Mouse (Mus musculus): ENCODE data around the gene Brd4. TPM values are rescaled to one million over a fixed set of nuclear protein-coding genes. Genes with fewer than 3 reads are reported as not detected.

Gene Brd4
- polyA plus RNA-seq, 2 experiments: 15.0 to 26.4 TPM

DNA sequence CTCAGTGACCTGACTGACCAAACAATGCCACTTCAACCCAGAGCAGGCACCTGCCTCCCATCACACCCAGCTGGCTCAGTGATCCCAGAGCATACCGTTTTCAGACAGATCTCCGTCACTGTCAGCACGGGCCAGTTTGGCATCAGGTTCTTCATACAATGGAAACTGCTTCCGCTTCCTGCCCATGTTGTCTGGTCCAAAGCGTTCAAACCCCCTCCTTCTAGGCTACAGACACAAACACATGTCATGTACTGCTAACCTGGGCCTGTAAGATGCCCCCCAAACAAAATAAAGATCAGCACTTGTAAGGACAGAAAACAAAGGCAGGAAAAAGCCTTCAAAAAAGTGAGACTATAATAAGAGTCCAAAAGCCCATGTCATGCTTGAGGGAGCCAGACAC is 31.0 kb upstream of the Brd4 start:
- no peak overlapping the region for H3K9ac ChIP-seq (replicated peaks)
- TF ChIP-seq CTCF (IDR thresholded peaks at IDR 0.05; ENCODE audit: low read depth) (no peak), EP300 (IDR thresholded peaks at IDR 0.05; ENCODE audit: low read depth) (no peak)
- no peak overlapping the region for H3K4me3 ChIP-seq (ENCODE audit: insufficient read depth in 1 of 2, low read depth in 2 of 2, low read length in 2 of 2)
- ATAC-seq (ENCODE audit: insufficient read depth) (no peak), DNase-seq (ENCODE audit: low read depth in 3 of 3, low spot score in 3 of 3) (no peak)
- WGBS (ENCODE audit: insufficient replicate concordance): 89% methylated on average over 5 of the region's 5 CpGs
- no peak overlapping the region for H3K27ac ChIP-seq
- no peaks in the 10 kb centered on the region for H3K27me3 ChIP-seq (ENCODE audit: control insufficient read depth, insufficient read depth, low read length)
- H3K36me3 ChIP-seq (replicated peaks; ENCODE audit: control insufficient read depth, insufficient read depth, low read depth): peaks cover 78% of the 10 kb centered on the region
- H3K4me1 ChIP-seq (replicated peaks; ENCODE audit: control insufficient read depth in 2 of 2, insufficient read depth in 2 of 2, low read length in 1 of 2): peaks cover 0 to 5% of the 10 kb centered on the region in 2 experiments; a peak in 2 of 4 replicates
- H3K9me3 ChIP-seq (ENCODE audit: control insufficient read depth, low read length): no peaks in the 10 kb centered on the region
- no peak overlapping the region for H3K4me2 ChIP-seq (ENCODE audit: low read depth)

DNA sequence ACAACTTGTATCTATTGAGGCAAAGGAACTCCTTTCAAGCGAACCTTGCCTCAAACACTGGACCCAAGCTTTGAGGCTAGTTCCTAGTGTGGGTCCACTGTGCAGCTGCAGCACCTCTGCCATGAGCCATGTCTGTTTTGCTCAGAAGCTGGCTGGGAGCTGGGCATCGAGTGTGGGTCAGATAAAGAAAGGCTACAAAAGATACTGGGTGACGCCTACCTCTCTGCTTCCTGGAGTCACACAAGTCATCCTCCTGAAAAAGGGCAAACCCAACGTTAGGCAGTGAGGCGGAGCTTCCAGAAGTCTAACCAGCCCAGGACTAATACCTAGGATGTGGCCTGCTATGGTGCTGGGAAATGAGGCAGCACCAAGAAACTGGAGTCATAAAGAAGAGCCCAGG is 29.4 kb upstream of the Brd4 start:
- Histone ChIP-seq H3K9ac (replicated peaks) (no peak overlapping the region), H3K27me3 (ENCODE audit: control insufficient read depth, insufficient read depth, low read length) (no peaks in the 10 kb centered on the region), H3K27ac (no peak overlapping the region), H3K36me3 (replicated peaks; ENCODE audit: control insufficient read depth, insufficient read depth, low read depth) (peaks cover 95% of the 10 kb centered on the region), H3K9me3 (ENCODE audit: control insufficient read depth, low read length) (no peaks in the 10 kb centered on the region), H3K4me2 (ENCODE audit: low read depth) (no peak overlapping the region), H3K4me1 (replicated peaks; ENCODE audit: control insufficient read depth in 2 of 2, insufficient read depth in 2 of 2, low read length in 1 of 2) (no peaks in the 10 kb centered on the region; a peak in 1 of 4 replicates), H3K4me3 (ENCODE audit: insufficient read depth in 1 of 2, low read depth in 2 of 2, low read length in 2 of 2) (no peak overlapping the region)
- ATAC-seq (ENCODE audit: insufficient read depth) (peak; percentile 61), DNase-seq (ENCODE audit: low read depth in 3 of 3, low spot score in 3 of 3) (no peak)
- TF ChIP-seq EP300 (IDR thresholded peaks at IDR 0.05; ENCODE audit: low read depth): no peak
- no peak for TF ChIP-seq CTCF (IDR thresholded peaks at IDR 0.05; ENCODE audit: low read depth)
- WGBS (ENCODE audit: insufficient replicate concordance): 37% methylated on average over 5 of the region's 5 CpGs

DNA sequence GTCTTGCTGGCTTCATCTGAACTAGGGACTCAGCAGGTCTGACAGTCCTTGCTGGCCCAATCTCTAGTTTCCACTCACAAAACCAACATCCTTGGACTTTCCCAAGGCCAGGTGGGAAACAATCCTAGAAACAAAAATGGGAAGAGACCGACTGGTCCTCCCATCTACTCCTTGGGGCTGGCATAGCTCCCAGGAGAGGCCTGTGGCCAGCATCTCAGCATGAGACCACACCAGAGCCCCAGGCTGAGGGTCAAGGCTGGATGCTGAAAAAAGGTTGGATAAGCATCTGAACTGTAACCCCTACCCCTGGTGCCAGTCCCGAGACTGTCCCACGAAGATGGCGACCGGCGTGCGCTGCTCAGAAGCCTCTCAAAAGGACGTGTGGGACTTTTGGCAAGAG is 28.3 kb upstream of the Brd4 start:
- DNase-seq (ENCODE audit: low read depth in 3 of 3, low spot score in 3 of 3) (no peak), ATAC-seq (ENCODE audit: insufficient read depth) (no peak)
- Histone ChIP-seq H3K4me3 (ENCODE audit: insufficient read depth in 1 of 2, low read depth in 2 of 2, low read length in 2 of 2) (no peak overlapping the region), H3K4me2 (ENCODE audit: low read depth) (no peak overlapping the region), H3K27me3 (ENCODE audit: control insufficient read depth, insufficient read depth, low read length) (no peaks in the 10 kb centered on the region), H3K36me3 (replicated peaks; ENCODE audit: control insufficient read depth, insufficient read depth, low read depth) (peaks cover 98% of the 10 kb centered on the region), H3K9me3 (ENCODE audit: control insufficient read depth, low read length) (no peaks in the 10 kb centered on the region), H3K4me1 (replicated peaks; ENCODE audit: control insufficient read depth in 2 of 2, insufficient read depth in 2 of 2, low read length in 1 of 2) (peaks cover 3 to 5% of the 10 kb centered on the region in 2 experiments; a peak in 3 of 4 replicates), H3K9ac (replicated peaks) (no peak overlapping the region), H3K27ac (no peak overlapping the region)
- TF ChIP-seq CTCF (IDR thresholded peaks at IDR 0.05; ENCODE audit: low read depth) (no peak), EP300 (IDR thresholded peaks at IDR 0.05; ENCODE audit: low read depth) (no peak)
- 84% methylated on average over 8 of the region's 8 CpGs for WGBS (ENCODE audit: insufficient replicate concordance)

DNA sequence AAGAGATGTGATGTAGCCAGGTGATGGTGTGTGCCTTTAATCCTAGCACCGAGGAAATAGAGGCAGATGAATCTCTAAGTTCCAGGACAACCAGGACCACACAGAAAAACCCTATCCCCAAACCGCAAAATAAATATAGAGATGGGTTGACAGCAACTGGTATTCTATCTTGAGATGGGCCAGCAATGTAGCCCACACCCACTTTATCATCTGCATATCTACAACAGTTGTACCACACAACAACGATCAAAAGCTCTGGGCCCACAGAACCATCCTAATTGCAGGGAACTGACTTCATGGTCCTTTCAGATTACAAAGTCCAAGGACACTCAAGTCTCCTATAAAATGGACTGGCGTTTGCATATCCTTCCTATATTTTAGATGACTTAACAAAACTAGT is 23.4 kb upstream of the Brd4 start:
- TF ChIP-seq CTCF (IDR thresholded peaks at IDR 0.05; ENCODE audit: low read depth) (no peak), EP300 (IDR thresholded peaks at IDR 0.05; ENCODE audit: low read depth) (0 out of 2 replicates have a peak, but pooled peaks have one; percentile 7)
- no peak for DNase-seq (ENCODE audit: low read depth in 3 of 3, low spot score in 3 of 3)
- 24% methylated on average over 4 of the region's 4 CpGs for WGBS (ENCODE audit: insufficient replicate concordance)
- peak overlapping the region; percentile 11; the same call in 1 of the 2 replicates for H3K4me2 ChIP-seq (ENCODE audit: low read depth)
- peak; percentile 41; the same call in 1 of the 2 replicates for ATAC-seq (ENCODE audit: insufficient read depth)
- H3K9ac ChIP-seq (replicated peaks): no peak overlapping the region
- H3K4me3 ChIP-seq (ENCODE audit: insufficient read depth in 1 of 2, low read depth in 2 of 2, low read length in 2 of 2): no peak overlapping the region
- H3K27me3 ChIP-seq (ENCODE audit: control insufficient read depth, insufficient read depth, low read length): no peaks in the 10 kb centered on the region
- no peak overlapping the region for H3K27ac ChIP-seq
- H3K36me3 ChIP-seq (replicated peaks; ENCODE audit: control insufficient read depth, insufficient read depth, low read depth): peaks cover 92% of the 10 kb centered on the region
- no peaks in the 10 kb centered on the region for H3K9me3 ChIP-seq (ENCODE audit: control insufficient read depth, low read length)
- peaks cover 3 to 8% of the 10 kb centered on the region in 2 experiments; a peak in 3 of 4 replicates for H3K4me1 ChIP-seq (replicated peaks; ENCODE audit: control insufficient read depth in 2 of 2, insufficient read depth in 2 of 2, low read length in 1 of 2)

DNA sequence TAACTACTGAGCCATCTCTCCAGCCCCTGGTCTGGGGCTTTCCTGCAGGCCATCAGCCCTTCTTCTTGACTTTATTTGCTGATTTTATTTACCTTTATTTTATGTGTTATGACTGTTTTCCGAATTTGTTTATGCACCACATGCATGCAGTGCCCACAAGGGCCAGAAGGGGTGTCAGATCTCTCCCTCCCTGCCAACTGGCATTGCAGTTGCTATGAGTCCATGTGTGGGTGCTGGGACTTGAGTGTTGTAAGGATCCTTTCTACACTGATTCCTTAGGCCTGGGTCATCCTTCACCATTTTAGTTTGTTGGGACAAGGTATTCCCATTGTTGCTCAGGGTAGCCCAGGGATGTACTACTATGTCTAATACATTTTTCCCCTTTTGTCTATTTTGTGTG is 13.6 kb upstream of the Brd4 start:
- DNase-seq (ENCODE audit: low read depth in 3 of 3, low spot score in 3 of 3): no peak
- Histone ChIP-seq H3K27ac (no peak overlapping the region), H3K4me2 (ENCODE audit: low read depth) (no peak overlapping the region), H3K27me3 (ENCODE audit: control insufficient read depth, insufficient read depth, low read length) (no peaks in the 10 kb centered on the region), H3K4me1 (replicated peaks; ENCODE audit: control insufficient read depth in 2 of 2, insufficient read depth in 2 of 2, low read length in 1 of 2) (no peaks in the 10 kb centered on the region), H3K9ac (replicated peaks) (no peak overlapping the region), H3K9me3 (ENCODE audit: control insufficient read depth, low read length) (no peaks in the 10 kb centered on the region), H3K4me3 (ENCODE audit: insufficient read depth in 1 of 2, low read depth in 2 of 2, low read length in 2 of 2) (no peak overlapping the region), H3K36me3 (replicated peaks; ENCODE audit: control insufficient read depth, insufficient read depth, low read depth) (no peaks in the 10 kb centered on the region)
- WGBS (ENCODE audit: insufficient replicate concordance): 47% methylated on average over 1 of the region's 1 CpGs
- no peak for ATAC-seq (ENCODE audit: insufficient read depth)
- TF ChIP-seq CTCF (IDR thresholded peaks at IDR 0.05; ENCODE audit: low read depth) (peak; percentile 45), EP300 (IDR thresholded peaks at IDR 0.05; ENCODE audit: low read depth) (no peak)
